Mouse (Mus musculus) cerebellum, adult 18-20 months (tissue): Measurements from ENCODE around the gene Rbm38.
A peak's percentile ranks its signal among the peaks of the same experiment; 100 is the strongest.

Experiments
- DNase-seq, 2 experiments: peaks; one replicate each; pipeline ENCODE4 v3.0.0; 2021

Gene Rbm38

GRCm38 (mm10) chr2:173017940-173018339, 2.4 kb upstream of the Rbm38 start:
- DNase-seq, result no peak

DNA sequence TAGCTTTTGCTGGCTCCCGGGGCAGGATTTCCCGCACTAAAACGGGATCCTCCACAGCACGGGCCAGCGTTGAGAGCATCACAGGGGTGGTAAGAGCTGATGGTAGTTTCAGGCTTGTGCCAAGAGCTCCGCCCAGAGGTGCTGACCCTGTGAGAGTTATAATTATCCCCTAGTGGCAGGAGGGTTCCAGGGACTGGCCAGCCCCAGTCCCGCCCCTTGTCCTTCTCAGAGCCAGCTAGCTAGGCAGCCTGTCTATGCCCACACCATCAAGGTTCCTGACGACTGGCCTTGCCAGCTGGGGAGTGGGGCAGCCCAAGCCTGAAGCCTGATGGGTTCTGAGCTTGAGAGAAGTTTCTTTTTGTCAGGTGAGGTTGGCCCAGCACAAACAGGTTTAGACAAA, 1.7 kb upstream of the Rbm38 start:
- no peak for DNase-seq

DNA sequence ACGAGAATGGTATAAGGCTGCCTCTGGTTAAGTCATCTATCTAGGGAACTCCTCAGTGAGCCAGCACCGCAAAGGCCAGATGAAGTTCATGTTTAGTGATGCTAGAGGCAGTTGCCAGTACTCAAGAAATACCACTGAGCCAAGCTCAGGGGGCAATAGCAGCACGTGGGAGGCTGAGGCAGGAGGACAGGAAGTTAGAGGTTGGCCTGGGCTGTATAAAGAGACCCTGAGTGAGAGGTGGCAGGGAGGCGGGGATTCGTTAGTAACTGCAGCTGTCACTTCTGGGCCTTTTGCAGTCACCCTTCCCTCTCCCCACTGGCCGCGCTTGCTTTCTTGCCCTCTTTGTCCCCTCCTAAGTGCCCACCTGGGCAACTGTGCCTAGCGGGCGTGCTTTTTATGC, 976 bp upstream of the Rbm38 start:
- no peak for DNase-seq

DNA sequence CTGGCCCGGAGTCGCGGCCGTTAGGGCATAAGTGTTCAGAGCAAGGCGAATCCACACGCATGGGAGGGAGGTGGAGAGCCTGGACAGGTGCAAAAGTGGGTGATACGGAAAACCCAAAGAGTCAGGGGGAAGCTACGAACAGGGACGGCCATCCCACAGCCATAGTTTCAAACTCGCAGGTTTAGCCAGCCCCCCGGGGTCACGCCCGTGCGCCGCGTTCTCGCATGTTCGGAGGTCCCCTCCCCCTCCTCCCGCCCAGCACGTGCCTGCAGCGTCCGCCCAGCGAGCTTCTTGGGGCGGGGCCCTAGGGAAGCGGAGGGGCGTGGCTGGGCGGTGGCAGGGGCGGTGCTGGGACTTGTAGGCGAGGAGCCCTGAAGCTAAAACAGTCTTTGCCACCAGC, 508 bp upstream of the Rbm38 start:
- peak; percentile 86 to 90 for DNase-seq

GRCm38 (mm10) chr2:173021633-173022055, 1.3 kb downstream of the Rbm38 start:
- DNase-seq, result peak; percentile 94 to 96

GRCm38 (mm10) chr2:173022056-173022681, 1.9 kb downstream of the Rbm38 start:
- peak in 1 of 2 experiments; percentile 32 for DNase-seq

DNA sequence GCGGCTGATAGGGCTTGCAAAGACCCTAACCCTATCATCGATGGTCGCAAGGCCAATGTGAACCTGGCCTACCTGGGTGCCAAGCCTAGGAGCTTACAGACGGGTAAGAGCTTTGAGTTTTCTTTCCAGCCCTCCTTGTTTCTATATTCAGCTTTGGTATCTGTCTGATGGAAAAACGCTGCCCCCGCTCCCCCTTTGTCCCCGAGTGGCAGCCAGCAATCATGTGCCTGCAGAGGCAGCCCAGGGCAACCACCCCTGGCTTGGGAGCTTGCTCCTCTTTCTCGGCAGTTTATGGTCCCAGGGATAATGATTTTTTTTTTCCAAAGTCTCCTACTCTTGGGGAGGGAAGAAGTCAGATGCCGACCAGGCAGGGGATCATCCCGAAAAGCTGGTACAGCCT, 2.5 kb downstream of the Rbm38 start:
- no peak for DNase-seq

DNA sequence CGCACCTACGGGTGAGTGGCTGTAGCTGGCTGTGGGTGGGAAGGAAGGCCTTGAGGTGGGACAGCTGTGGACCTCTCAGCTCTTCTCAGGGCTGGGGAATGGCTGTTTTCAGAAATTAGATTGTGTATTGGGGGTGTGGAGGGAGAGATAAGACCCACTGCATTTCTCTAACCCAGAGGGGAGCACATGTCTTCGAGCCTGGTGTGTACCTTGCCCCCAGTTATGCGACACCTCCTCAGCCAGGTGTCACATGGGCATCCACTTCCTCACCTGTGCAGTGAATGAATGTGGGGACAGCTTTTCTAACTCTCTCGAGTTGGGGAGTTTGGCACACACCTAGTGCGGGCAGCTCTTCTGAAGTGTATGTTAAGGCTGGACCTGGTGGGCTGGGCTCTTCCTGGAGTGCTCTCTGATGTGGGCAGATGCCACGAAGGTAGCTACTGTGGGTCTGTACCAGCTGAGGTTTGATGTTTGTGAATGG, 3.1 kb downstream of the Rbm38 start:
- DNase-seq, result no peak

DNA sequence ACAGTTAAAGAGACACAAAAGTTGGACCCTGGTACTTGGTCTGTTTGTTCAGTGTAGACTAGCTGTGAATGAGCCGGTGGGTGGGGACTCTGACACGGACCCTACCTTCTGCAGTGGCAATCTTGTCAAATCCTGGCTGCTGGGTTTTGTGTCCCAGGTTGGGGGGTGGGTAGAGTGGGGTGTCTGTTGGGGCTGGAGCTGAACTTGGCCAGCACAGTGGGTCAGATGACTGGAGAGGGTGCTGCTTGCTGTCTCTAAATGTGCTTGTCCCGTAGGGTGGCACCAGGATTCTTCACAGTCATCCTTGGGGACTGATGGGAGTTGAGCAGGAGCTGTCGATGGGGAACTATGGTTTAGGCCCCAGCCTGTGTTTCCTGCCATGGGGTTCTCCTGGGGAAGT, 3.7 kb downstream of the Rbm38 start:
- DNase-seq, result no peak

- DNase-seq, result peak in 1 of 2 experiments; percentile 14
Measured at GRCm38 (mm10) chr2:173024392-173024791, 4.1 kb downstream of the Rbm38 start.

- DNase-seq, result peak; percentile 41 to 42
Measured at GRCm38 (mm10) chr2:173024938-173025337, 4.6 kb downstream of the Rbm38 start.

- DNase-seq, result no peak
Measured at GRCm38 (mm10) chr2:173026286-173026685, 6.0 kb downstream of the Rbm38 start.

- no peak for DNase-seq
Measured at GRCm38 (mm10) chr2:173026688-173027131, 6.4 kb downstream of the Rbm38 start.

GRCm38 (mm10) chr2:173027169-173027823, 7.0 kb downstream of the Rbm38 start:
- DNase-seq, result no peak

DNA sequence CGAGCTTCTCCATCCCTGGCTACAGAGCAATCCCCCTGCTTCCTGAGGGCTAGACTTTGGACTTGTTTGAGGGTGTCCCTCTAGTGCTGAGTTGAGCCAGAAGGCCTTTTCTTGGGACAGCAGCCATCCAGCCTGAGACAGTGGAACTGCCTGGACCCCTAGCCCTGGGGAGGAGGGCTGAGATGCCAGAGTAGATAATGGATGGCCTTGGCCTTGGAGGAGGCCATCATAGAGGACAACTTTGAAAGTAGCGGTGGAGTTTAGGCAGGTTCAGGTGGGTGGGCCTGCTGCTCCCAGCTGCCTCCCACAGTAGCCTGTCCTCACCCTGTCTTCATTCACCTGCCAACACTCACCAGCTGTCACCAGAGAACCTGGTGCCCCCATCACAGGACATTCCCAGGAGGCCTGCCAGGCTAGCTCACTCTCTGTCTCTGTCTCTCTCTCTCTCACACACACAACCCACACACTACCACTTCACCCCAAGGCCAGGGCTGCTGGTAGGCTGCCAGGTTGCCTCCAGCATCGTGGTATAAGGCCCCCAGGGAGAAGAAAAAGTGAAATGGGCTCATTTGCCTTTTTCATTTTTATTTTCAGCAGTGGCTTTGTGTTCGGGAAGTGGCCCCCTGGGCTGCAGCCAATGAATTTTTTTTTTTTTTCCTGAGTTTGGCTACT, 7.7 kb downstream of the Rbm38 start:
- no peak for DNase-seq

GRCm38 (mm10) chr2:173028508-173029031, 8.3 kb downstream of the Rbm38 start:
- no peak for DNase-seq

DNA sequence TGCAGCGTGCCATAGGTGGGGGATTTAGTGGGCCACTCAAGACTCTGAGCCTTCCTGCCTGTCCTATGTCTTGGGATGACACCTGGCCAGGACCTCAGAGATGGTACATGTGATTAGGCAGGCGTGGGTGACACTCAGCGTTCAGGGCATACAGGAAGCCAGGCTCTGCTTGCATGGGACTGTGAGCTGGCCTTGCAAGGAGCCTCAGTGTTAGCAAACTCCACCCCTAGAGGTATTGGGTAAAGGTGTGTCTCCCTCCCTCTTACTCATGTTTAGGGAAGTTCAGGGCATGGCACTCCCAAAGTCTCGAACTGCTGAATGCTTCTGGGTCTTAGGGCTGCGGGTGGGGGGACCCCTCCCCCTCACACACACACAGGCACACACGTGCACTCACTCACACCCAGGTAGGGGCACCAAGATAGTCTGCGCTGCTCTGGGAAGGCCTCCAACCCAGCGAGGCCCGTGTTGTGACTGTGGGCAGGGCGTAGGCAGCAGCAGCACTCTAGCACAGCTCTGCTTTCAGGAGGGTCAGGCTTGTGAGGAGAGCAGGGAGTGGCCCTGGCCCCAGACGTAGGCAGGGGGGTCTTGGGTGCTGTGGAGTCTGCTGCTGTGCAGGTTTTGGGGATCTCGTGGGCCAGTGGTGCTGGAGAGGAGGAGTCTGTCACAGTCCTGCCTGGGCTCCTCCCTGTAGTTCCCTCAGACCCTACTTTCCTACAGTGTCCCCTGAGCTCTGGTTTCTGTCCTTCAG, 10.5 kb downstream of the Rbm38 start:
- no peak for DNase-seq

DNA sequence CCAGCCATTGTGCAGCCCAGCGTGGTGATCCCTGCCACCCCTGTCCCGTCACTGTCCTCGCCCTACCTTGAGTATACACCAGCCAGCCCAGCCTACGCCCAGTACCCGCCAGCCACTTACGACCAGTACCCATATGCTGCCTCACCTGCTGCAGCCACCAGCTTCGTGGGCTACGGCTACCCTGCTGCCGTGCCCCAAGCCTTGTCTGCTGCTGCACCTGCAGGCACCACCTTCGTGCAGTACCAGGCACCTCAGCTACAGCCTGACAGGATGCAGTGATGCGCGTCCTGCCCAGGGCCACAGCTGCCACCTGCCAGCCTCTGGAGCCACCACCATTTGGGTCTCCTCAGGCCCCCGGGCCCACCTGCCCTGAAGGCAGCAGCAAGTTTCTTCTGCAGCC, 13.2 kb downstream of the Rbm38 start:
- DNase-seq, result no peak

DNA sequence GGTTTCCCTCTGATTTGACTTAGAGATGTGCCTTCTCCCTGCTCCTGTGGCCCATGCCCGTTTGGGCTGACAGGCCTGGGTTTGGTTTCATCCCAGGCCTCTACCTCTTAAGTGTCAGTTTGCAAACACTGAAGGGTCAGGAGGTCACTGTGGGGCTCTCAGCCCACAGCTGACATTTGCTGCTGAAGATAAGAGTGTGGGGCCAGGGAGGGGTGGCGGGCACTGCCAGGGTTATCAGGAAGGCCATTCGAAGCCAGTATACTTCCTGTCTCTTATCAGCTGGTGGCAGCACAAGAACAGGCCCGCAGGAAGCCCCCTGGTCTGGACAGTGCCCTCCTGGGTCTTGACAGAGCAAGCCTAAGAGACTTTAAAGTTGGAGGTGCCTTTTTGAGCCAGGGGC, 14.7 kb downstream of the Rbm38 start:
- DNase-seq, result no peak

DNA sequence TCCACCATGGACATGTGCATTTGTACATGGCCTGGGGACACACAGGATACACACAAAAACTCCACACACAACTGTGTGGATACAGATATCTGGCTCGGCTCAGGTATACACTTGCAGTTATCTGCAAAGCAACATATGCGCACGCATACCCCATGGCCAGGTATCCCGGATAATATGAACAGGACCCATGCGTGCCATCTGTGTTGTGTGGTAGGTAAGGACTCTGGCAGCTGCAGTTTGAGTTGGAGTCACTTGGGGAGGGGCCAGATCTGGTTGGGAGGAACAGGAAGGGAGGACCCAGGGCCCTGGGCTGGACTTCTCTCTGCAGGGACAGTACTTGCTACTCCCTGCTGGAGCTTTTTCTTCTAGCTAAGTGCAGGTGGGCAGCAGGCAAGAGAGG, 15.4 kb downstream of the Rbm38 start:
- DNase-seq, result no peak

DNA sequence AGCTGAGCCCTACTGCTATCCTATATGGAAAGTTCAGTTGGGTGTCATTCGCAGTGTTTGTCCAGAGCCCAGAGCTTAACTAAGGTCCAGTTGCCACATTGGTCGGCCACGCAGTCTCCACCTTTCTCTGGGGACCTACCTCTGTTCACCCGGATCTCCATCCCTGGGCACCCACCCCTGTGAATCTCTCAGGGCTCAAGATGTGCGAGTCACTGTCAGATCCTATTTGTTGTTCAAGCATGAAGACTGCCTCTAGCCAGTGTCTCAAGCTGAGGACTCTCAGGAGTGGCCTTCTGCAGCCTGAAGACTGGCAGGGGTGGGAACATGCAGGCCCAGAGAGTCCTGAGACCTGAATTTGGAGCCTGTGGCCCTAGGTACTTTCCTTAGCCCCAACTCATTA, 15.8 kb downstream of the Rbm38 start:
- DNase-seq, result no peak

- no peak for DNase-seq
Measured at GRCm38 (mm10) chr2:173036611-173037010, 16.3 kb downstream of the Rbm38 start.

DNA sequence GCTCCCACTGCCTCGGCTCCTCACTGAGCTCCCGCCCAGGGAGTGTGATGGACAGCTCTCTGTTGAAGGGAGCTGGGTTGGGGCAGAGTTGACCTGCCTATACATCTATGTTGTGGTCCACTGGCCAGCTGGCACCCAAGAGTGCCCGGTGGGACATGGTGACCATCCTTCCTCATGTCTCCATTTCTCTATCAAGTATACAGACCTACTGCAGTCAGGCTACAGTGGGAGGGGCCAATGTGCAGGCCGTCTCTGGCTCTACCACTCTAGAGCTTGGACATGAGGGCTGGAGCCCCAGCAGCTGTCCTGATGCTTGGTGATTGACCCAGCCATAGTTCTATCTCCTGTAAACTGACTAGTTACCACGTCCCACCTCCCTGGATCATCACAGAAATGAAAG, 17.0 kb downstream of the Rbm38 start:
- DNase-seq, result no peak
